Mouse (Mus musculus) bone marrow macrophage, adult 2 months (primary cell): ENCODE results near the gene Slc6a3.

Experiments
- CTCF ChIP-seq: IDR thresholded peaks from 2 replicates; pipeline ENCODE4 v1.5.1; 2012; ENCODE audit warnings: low read depth, mild to moderate bottlenecking, low read length, moderate library complexity
- POLR2A ChIP-seq: IDR thresholded peaks from 2 replicates; pipeline ENCODE4 v1.6.1; 2012; ENCODE audit warnings: mild to moderate bottlenecking, low read depth, low read length, borderline replicate concordance

DNA sequence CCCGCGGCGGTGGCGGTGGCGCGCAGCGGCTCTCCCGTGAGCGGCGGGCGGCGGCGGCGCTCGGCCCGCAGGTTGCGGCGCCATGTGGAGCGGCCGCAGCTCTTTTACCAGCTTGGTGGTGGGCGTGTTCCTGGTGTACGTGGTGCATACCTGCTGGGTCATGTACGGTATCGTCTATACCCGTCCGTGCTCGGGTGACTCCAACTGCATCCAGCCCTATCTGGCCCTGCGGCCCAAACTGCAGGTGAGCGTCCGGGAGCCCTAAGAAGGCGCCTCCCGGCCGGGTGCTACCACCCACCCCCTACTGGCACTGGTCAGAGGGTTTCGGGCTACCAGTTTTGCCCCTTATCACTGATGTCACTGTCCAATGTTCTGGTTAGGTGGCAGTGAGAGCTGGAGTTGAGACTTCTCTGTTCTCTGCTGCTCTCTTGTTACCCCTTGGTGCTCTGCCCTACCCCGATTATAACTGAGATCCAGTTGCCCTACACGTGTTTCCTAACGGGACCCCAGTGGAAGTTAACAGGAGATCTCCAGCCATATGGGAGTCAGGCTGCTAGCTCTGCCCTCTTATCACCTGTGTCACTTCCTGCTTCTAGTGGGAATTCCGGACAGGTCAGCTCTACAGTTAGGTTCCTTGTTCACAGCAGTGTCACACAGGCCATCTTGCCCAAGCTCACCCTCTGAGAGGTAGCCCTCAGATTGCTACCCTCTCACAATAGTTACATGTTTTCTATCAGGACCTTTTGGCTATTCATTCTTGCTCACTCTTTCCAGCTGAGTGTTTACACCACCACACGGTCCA is 67.8 kb downstream of the Slc6a3 start:
- TF ChIP-seq CTCF (no peak), POLR2A (no peak)
